Mouse (Mus musculus): ENCODE data around the gene Myadm. TPM values are rescaled to one million over a fixed set of nuclear protein-coding genes. Genes with fewer than 3 reads are reported as not detected.

Gene Myadm
- total and polyA plus RNA-seq, 3 experiments: 4.4 to 22.6 (median 4.6) TPM

- TF ChIP-seq GABPA (IDR thresholded peaks at IDR 0.05; ENCODE audit: insufficient replicate concordance, low read depth, low read length): no peak
- TF ChIP-seq CHD1 (IDR thresholded peaks at IDR 0.05; ENCODE audit: low read depth, low read length): no peak
- TF ChIP-seq TBP (conservative IDR thresholded peaks at IDR 0.05; ENCODE audit: low read depth, low read length): no peak
- no peak for TF ChIP-seq RAD21 (IDR thresholded peaks at IDR 0.05; ENCODE audit: low read depth, low read length)
- TF ChIP-seq ZKSCAN1 (IDR thresholded peaks at IDR 0.05; ENCODE audit: borderline replicate concordance, low read depth, low read length): no peak
- no peak for TF ChIP-seq E2F4 (IDR thresholded peaks at IDR 0.05; ENCODE audit: insufficient replicate concordance, low read depth, low read length)
- no peak for TF ChIP-seq POLR2A (IDR thresholded peaks at IDR 0.05; ENCODE audit: low read depth, low read length)
- TF ChIP-seq ZC3H11A (IDR thresholded peaks at IDR 0.05; ENCODE audit: low read depth, low read length): no peak
- TF ChIP-seq ETS1 (conservative IDR thresholded peaks at IDR 0.05; ENCODE audit: low read depth, low read length): no peak
- no peak for TF ChIP-seq JUN (IDR thresholded peaks at IDR 0.05; ENCODE audit: insufficient read depth, low read depth, low read length)
- TF ChIP-seq SMC3 (IDR thresholded peaks at IDR 0.05; ENCODE audit: low read depth, low read length): no peak
- no peak for TF ChIP-seq MEF2A (IDR thresholded peaks at IDR 0.05; ENCODE audit: borderline replicate concordance, low read depth, low read length)
- no peak for TF ChIP-seq USF1 (IDR thresholded peaks at IDR 0.05; ENCODE audit: low read depth, low read length)
- no peak for TF ChIP-seq RCOR1 (conservative IDR thresholded peaks at IDR 0.05; ENCODE audit: low read depth, low read length)
- dilution Hi-C loops (cut with MboI; ENCODE audit: extremely low pct_ligation_motif_present, extremely low pct_unique_long_range_greater_than_20kb, low sequenced_read_pairs): no loop called here
- DNase-seq (ENCODE audit: extremely low read depth): no peak
These were observed 42.3 kb downstream of the Myadm start for GRCm38 (mm10) chr7:3331171-3331570.

GRCm38 (mm10) chr7:3331581-3332223, 42.8 kb downstream of the Myadm start:
- no peaks in the 10 kb centered on the region for H3K9me3 ChIP-seq (replicated peaks; ENCODE audit: low read length)
- no peak overlapping the region for H3K27ac ChIP-seq (ENCODE audit: insufficient read depth, low read depth)
- no peaks in the 10 kb centered on the region for H3K36me3 ChIP-seq (replicated peaks in 1 of 2; ENCODE audit: control insufficient read depth in 1 of 2, insufficient read depth in 1 of 2, low read length in 1 of 2)
- peaks cover 4% of the 10 kb centered on the region for H3K27me3 ChIP-seq (replicated peaks)
- no peak for TF ChIP-seq CHD1 (IDR thresholded peaks at IDR 0.05; ENCODE audit: low read depth, low read length)
- TF ChIP-seq HCFC1 (IDR thresholded peaks at IDR 0.05; ENCODE audit: low read depth, low read length): peak; percentile 58
- in situ Hi-C loops (cut with MboI; ENCODE audit: low pct_ligation_motif_present, low pct_unique_long_range_greater_than_20kb, low sequenced_read_pairs): no loop called here
- no peaks in the 10 kb centered on the region for H3K79me2 ChIP-seq (replicated peaks; ENCODE audit: control insufficient read depth, extremely low read depth, insufficient read depth, poor library complexity, severe bottlenecking)
- H3K9ac ChIP-seq (ENCODE audit: insufficient read depth, low read depth): no peak overlapping the region
- no peak for DNase-seq (ENCODE audit: extremely low read depth)
- H3K4me2 ChIP-seq (ENCODE audit: insufficient read depth, low read depth, poor library complexity, severe bottlenecking): peak overlapping the region; percentile 35; the same call in 1 of the 2 replicates
- dilution Hi-C loops (cut with MboI; ENCODE audit: extremely low pct_ligation_motif_present, extremely low pct_unique_long_range_greater_than_20kb, low sequenced_read_pairs): no loop called here
- no peaks in the 10 kb centered on the region for H3K4me1 ChIP-seq (ENCODE audit: control insufficient read depth in 1 of 2, insufficient read depth in 2 of 2)
- no peak overlapping the region for H3K4me3 ChIP-seq (replicated peaks in 1 of 3; ENCODE audit: low read depth in 2 of 3, low read length in 2 of 3, poor library complexity in 1 of 3)

More at GRCm38 (mm10) chr7:3331171-3331570, 42.3 kb downstream of the Myadm start:
- Histone ChIP-seq H3K4me3 (replicated peaks in 1 of 3; ENCODE audit: low read depth in 2 of 3, low read length in 2 of 3, poor library complexity in 1 of 3) (no peak overlapping the region), H3K4me2 (ENCODE audit: insufficient read depth, low read depth, poor library complexity, severe bottlenecking) (no peak overlapping the region), H3K79me2 (replicated peaks; ENCODE audit: control insufficient read depth, extremely low read depth, insufficient read depth, poor library complexity, severe bottlenecking) (no peaks in the 10 kb centered on the region), H3K27me3 (replicated peaks) (peaks cover 2% of the 10 kb centered on the region), H3K9ac (ENCODE audit: insufficient read depth, low read depth) (no peak overlapping the region), H3K9me3 (replicated peaks; ENCODE audit: low read length) (no peaks in the 10 kb centered on the region), H3K4me1 (ENCODE audit: control insufficient read depth in 1 of 2, insufficient read depth in 2 of 2) (no peaks in the 10 kb centered on the region), H3K27ac (ENCODE audit: insufficient read depth, low read depth) (no peak overlapping the region), H3K36me3 (replicated peaks in 1 of 2; ENCODE audit: control insufficient read depth in 1 of 2, insufficient read depth in 1 of 2, low read length in 1 of 2) (no peaks in the 10 kb centered on the region)
- in situ Hi-C loops (cut with MboI; ENCODE audit: low pct_ligation_motif_present, low pct_unique_long_range_greater_than_20kb, low sequenced_read_pairs): no loop called here
